Mouse (Mus musculus) megakaryocyte, adult 5-6 weeks (primary cell): ENCODE results near the gene Sephs2. TPM values are rescaled to one million over a fixed set of nuclear protein-coding genes. Genes with fewer than 3 reads are reported as not detected.

ENCODE experiments used
- ATAC-seq: 2 replicates; pipeline ENCODE4 v1.8.0; 2016; ENCODE audit warnings: mild to moderate bottlenecking, inconsistent platforms; ENCODE audit not compliant: poor library complexity, severe bottlenecking
- total RNA-seq, 2 experiments: library from RNA; stranded (forward) in 1 of 2; stranded (reverse) in 1 of 2; fragments of 153-499, 151-499 nt in 1 of 2; fragments of 221-1000, 200-1000 nt in 1 of 2; gene quantifications; 2 replicates each; pipeline versions ENCODE4 v1.2.3 to v1.2.4; 2015 to 2017

The Sephs2 gene
- total RNA-seq, 2 experiments from 2014 or later: 61.6 to 138 TPM

GRCm38 (mm10) chr7:127234777-127235176, 39.1 kb downstream of the Sephs2 start:
- no peak for ATAC-seq

GRCm38 (mm10) chr7:127233765-127234164, 40.1 kb downstream of the Sephs2 start:
- ATAC-seq: no peak

- no peak for ATAC-seq
Observed at GRCm38 (mm10) chr7:127233368-127233749, 40.5 kb downstream of the Sephs2 start.

DNA sequence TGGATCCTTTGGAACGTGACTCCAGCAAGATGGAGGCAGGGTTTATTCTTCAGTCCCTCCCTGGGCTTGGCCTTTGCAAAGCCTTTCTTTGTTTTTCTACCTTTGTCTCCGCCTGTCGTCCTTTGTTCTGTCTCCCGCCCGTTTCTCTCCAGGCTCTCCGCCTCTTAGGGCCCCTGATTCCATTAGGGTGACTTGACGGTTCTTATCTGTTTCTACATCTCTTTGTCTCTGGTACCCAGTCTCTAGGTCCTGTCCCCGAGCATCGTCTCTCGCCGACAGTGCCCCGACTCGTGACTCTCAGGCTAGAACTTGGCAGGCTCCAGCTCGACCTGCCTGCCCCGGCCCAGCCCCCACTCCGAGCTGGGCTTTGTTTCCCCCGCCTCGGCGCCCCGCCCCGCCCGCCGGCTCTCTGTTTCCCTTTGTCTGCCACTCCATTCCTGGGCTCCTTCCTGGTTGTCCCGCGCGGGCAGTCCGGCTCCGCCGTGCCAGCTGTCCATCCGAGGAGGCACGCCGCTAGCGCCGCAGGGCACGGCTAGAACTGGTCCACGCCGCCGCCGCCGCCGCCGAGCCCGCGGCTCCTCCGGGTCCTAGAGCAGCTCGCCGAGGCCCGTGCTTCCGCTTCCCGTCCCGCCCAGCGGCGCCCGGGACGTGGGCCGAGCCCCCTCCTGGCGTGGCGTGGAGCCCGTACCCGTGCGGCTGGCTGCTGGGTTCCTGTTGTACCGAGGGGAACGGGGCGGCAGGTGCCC, 41.1 kb downstream of the Sephs2 start, which contains the start of the genes Zfp553 and Sept1:
TSS of gene Zfp553 (plus strand) at position 440 of the 746 bp plus-strand sequence.
TSS of gene Sept1 (minus strand) at position 509 of the 746 bp plus-strand sequence.
- peak; percentile 90 for ATAC-seq

GRCm38 (mm10) chr7:127231826-127232621, 41.8 kb downstream of the Sephs2 start:
- no peak for ATAC-seq

GRCm38 (mm10) chr7:127231376-127231775, 42.5 kb downstream of the Sephs2 start:
- ATAC-seq: no peak

DNA sequence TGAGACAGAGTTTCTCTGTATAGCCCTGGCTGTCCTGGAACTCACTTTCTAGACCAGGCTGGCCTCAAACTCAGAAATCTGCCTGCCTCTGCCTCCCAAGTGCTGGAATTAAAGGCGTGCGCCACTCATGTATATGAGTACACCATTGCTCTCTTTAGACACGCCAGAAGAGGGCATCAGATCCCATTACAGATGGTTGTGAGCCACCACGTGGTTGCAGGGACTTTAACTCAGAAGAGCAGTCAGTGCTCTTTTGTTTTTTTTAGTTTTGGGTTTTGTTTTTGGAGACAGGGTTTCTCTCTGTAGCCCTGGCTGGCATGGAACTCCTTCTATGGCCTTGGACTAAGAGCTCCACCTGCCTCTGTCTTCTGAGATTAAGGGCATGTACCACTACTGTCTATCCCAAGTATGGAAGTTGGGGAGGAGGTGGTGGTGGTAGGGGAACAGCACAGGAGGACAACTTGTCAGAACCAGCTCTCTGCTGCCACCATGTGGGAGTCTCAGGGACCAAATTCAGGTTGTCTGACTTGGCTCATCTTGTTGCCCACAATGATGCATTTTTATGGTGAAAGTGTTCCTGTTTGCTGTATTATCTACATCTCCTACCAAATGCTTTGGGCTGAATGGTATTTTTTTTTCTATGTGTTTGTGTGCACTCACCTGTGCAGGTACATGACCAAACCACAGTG, 45.1 kb downstream of the Sephs2 start:
- peak; percentile 73 for ATAC-seq

DNA sequence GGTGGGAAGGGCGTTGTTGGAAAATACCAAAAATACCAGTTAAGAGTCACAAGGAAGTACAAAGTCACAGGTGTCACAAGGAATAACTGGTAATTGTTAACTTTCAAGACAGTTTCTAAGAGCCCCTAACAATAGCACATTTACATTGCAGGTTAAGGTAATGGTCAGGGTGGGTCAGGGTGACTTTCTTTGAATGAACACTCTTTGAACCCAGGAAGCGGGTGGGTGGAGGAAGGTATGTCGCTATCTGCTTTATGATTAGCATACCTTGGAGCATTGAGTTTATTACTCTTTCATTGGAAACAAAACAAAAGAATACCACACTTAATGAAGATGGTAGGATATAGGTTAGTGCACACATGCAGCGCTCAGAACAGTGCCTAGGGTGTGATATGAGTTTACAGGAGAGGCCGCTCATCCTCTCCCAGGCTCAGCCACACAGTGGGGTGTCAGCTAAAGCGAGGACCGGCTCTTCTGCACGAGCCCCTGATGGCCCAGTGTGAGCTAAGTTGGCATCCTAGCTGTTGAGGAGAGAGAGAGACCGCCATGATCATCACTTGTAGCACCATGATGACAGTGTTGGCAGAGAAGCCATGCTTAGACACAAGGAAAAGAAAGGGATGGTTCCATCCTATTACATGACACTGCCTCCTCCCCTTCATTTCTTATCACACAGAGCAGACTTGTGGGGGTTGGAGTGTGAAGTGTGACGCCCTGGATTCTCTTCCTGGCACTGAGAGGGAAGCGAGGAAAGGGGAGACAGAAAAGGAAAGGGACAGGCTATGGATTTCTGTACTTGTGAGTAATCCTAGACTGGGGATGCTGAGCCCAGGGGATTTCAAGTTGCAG, 48.5 kb downstream of the Sephs2 start:
- ATAC-seq: no peak

- no peak for ATAC-seq
Observed at GRCm38 (mm10) chr7:127224616-127225015, 49.2 kb downstream of the Sephs2 start.

- no peak for ATAC-seq
Observed at GRCm38 (mm10) chr7:127223515-127224478, 50.1 kb downstream of the Sephs2 start.

DNA sequence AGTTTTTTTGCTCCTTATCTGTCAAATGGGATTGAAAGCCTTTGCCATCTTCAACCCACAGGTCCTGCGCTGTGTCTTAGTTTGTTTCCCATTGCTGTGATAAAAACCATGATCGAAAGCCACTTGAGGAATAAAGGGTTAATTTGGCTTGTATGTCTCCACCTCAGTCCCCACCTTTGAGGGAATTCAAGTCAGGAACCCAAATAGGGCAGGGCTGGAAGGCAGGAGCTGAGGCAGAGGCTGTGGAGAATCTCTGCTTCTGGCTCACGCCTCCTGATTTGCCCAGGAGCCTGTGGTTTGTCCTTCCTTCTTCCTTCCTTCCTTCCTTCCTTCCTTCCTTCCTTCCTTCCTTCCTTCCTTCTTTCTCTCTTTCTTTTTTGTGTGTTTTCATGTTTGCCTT, 50.7 kb downstream of the Sephs2 start:
- no peak for ATAC-seq

Other genes starting within 250 kb of the Sephs2 start
- gene Maz, start 247.0 kb downstream of the Sephs2 start, total RNA-seq (2015): 79.8 and 80.9 TPM in 2 replicates
- gene Maz, start 247.0 kb downstream of the Sephs2 start, total RNA-seq (2017): 44.4 and 45.1 TPM in 2 replicates
- 107 and 108 TPM in 2 replicates for gene Kif22, start 231.6 kb downstream of the Sephs2 start, total RNA-seq (2015)
- gene Kif22, start 231.6 kb downstream of the Sephs2 start, total RNA-seq (2017): 85.9 and 105 TPM in 2 replicates
- 0.96 TPM in 1 of 2 replicates, not detected in the other for gene Zg16, start 186.7 kb downstream of the Sephs2 start, total RNA-seq (2015)
- gene Zg16, start 186.7 kb downstream of the Sephs2 start, total RNA-seq (2017): not detected in 2 replicates
- gene AI467606, start 182.7 kb downstream of the Sephs2 start, total RNA-seq (2015): 65.9 and 71.1 TPM in 2 replicates
- gene AI467606, start 182.7 kb downstream of the Sephs2 start, total RNA-seq (2017): 46.6 and 49.2 TPM in 2 replicates
- gene Qprt, start 151.8 kb downstream of the Sephs2 start, total RNA-seq (2015): 2.0 and 3.3 TPM in 2 replicates
- gene Qprt, start 151.8 kb downstream of the Sephs2 start, total RNA-seq (2017): 1.1 and 2.8 TPM in 2 replicates
- gene Spn, start 136.2 kb downstream of the Sephs2 start, total RNA-seq (2015): 74.6 and 82.8 TPM in 2 replicates
- gene Spn, start 136.2 kb downstream of the Sephs2 start, total RNA-seq (2017): 241 and 246 TPM in 2 replicates
- 16.1 and 19.0 TPM in 2 replicates for gene Cd2bp2, start 78.0 kb downstream of the Sephs2 start, total RNA-seq (2015)
- gene Cd2bp2, start 78.0 kb downstream of the Sephs2 start, total RNA-seq (2017): 51.8 and 57.5 TPM in 2 replicates
- 27.0 and 27.4 TPM in 2 replicates for gene Tbc1d10b, start 65.6 kb downstream of the Sephs2 start, total RNA-seq (2015)
- gene Tbc1d10b, start 65.6 kb downstream of the Sephs2 start, total RNA-seq (2017): 59.8 and 74.2 TPM in 2 replicates
- gene Mylpf, start 65.2 kb downstream of the Sephs2 start, total RNA-seq (2015): 5.0 and 6.0 TPM in 2 replicates
- gene Mylpf, start 65.2 kb downstream of the Sephs2 start, total RNA-seq (2017): 2.3 and 3.3 TPM in 2 replicates
- 2.9 and 3.1 TPM in 2 replicates for gene Zfp553, start 41.0 kb downstream of the Sephs2 start, total RNA-seq (2015)
- gene Zfp553, start 41.0 kb downstream of the Sephs2 start, total RNA-seq (2017): 5.9 and 9.7 TPM in 2 replicates
- 36.2 and 36.8 TPM in 2 replicates for gene Sept1, start 40.9 kb downstream of the Sephs2 start, total RNA-seq (2015)
- gene Sept1, start 40.9 kb downstream of the Sephs2 start, total RNA-seq (2017): 31.2 and 42.7 TPM in 2 replicates
- 0.96 and 1.8 TPM in 2 replicates for gene Zfp771, start 29.8 kb downstream of the Sephs2 start, total RNA-seq (2015)
- 0.28 and 0.73 TPM in 2 replicates for gene Zfp771, start 29.8 kb downstream of the Sephs2 start, total RNA-seq (2017)
- 32.1 and 45.3 TPM in 2 replicates for gene Dctpp1, start 13.3 kb downstream of the Sephs2 start, total RNA-seq (2015)
- gene Dctpp1, start 13.3 kb downstream of the Sephs2 start, total RNA-seq (2017): 23.3 and 31.0 TPM in 2 replicates
- gene Itgal, start 22.2 kb upstream of the Sephs2 start, total RNA-seq (2015): 117 and 130 TPM in 2 replicates
- 59.4 and 72.4 TPM in 2 replicates for gene Itgal, start 22.2 kb upstream of the Sephs2 start, total RNA-seq (2017)
- gene Zfp768, start 71.5 kb upstream of the Sephs2 start, total RNA-seq (2015): 2.0 and 2.4 TPM in 2 replicates
- gene Zfp768, start 71.5 kb upstream of the Sephs2 start, total RNA-seq (2017): 3.9 and 4.6 TPM in 2 replicates
- gene Zfp747, start 102.0 kb upstream of the Sephs2 start, total RNA-seq (2015): 3.2 and 6.1 TPM in 2 replicates
- 7.6 and 17.8 TPM in 2 replicates for gene Zfp747, start 102.0 kb upstream of the Sephs2 start, total RNA-seq (2017)
- gene 9130019O22Rik, start 113.1 kb upstream of the Sephs2 start, total RNA-seq (2015): 1.8 TPM in 2 replicates
- 5.0 TPM in 2 replicates for gene 9130019O22Rik, start 113.1 kb upstream of the Sephs2 start, total RNA-seq (2017)
- 0.36 and 0.40 TPM in 2 replicates for gene E430018J23Rik, start 119.6 kb upstream of the Sephs2 start, total RNA-seq (2015)
- 1.7 and 2.8 TPM in 2 replicates for gene E430018J23Rik, start 119.6 kb upstream of the Sephs2 start, total RNA-seq (2017)
- 8.5 and 10.5 TPM in 2 replicates for gene Zfp764, start 132.8 kb upstream of the Sephs2 start, total RNA-seq (2015)
- 9.1 and 9.5 TPM in 2 replicates for gene Zfp764, start 132.8 kb upstream of the Sephs2 start, total RNA-seq (2017)
- gene Zfp688, start 148.0 kb upstream of the Sephs2 start, total RNA-seq (2015): 17.1 and 17.3 TPM in 2 replicates
- gene Zfp688, start 148.0 kb upstream of the Sephs2 start, total RNA-seq (2017): 7.9 and 14.0 TPM in 2 replicates
- gene Zfp689, start 175.1 kb upstream of the Sephs2 start, total RNA-seq (2015): 1.2 and 1.6 TPM in 2 replicates
- 1.4 and 1.8 TPM in 2 replicates for gene Zfp689, start 175.1 kb upstream of the Sephs2 start, total RNA-seq (2017)
- 113 and 114 TPM in 2 replicates for gene Prr14, start 185.6 kb upstream of the Sephs2 start, total RNA-seq (2015)
- 37.0 and 46.2 TPM in 2 replicates for gene Prr14, start 185.6 kb upstream of the Sephs2 start, total RNA-seq (2017)
- gene Fbrs, start 205.1 kb upstream of the Sephs2 start, total RNA-seq (2015): 115 and 138 TPM in 2 replicates
- 28.1 and 38.1 TPM in 2 replicates for gene Fbrs, start 205.1 kb upstream of the Sephs2 start, total RNA-seq (2017)
- 53.0 and 57.0 TPM in 2 replicates for gene Srcap, start 237.9 kb upstream of the Sephs2 start, total RNA-seq (2015)
- 15.8 and 21.1 TPM in 2 replicates for gene Srcap, start 237.9 kb upstream of the Sephs2 start, total RNA-seq (2017)
- gene Gm42715, start 245.5 kb upstream of the Sephs2 start, total RNA-seq (2015): 14.8 and 16.7 TPM in 2 replicates
- gene Gm42715, start 245.5 kb upstream of the Sephs2 start, total RNA-seq (2017): 5.4 and 8.3 TPM in 2 replicates